Mouse (Mus musculus) heart, adult 18-20 months (tissue): ENCODE measurements around the gene Maoa. TPM values are rescaled to one million over a fixed set of nuclear protein-coding genes. Genes with fewer than 3 reads are reported as not detected.

ENCODE experiments used
- DNase-seq, 2 experiments: peaks; one replicate each; pipeline ENCODE4 v3.0.0; 2021 to 2022; ENCODE audit warnings: mixed read lengths in 1 of 2
- long read RNA-seq, 2 experiments: library from polyadenylated mRNA; stranded (forward); transcript quantifications; one replicate each; pipeline ENCODE4 v2.0.0; 2021
- total RNA-seq, 2 experiments: library from RNA; stranded (reverse); gene quantifications; 2 replicates each; pipeline ENCODE4 v1.2.3; 2021

Maoa gene
- 1 to 10 TPM; 2.2 to 2.3 TPM for total RNA-seq
- long read RNA-seq, experiment 1, full-length matches to known transcripts = 3 of 3 reads
- long read RNA-seq, experiment 1, partial matches to known transcripts = 0 of 3 reads
- long read RNA-seq, experiment 1, other reads (novel, unspliced or antisense) = 0 of 3 reads
- long read RNA-seq, experiment 2, partial matches to known transcripts = 1 of 1 reads
- long read RNA-seq, experiment 2, other reads (novel, unspliced or antisense) = 0 of 1 reads

GRCm38 (mm10) chrX:16619034-16619929 is at the start of gene Maoa:
Gene Maoa, plus strand, starts transcription at chrX:16619698.
- DNase-seq = peak; percentile 73 to 84

DNA sequence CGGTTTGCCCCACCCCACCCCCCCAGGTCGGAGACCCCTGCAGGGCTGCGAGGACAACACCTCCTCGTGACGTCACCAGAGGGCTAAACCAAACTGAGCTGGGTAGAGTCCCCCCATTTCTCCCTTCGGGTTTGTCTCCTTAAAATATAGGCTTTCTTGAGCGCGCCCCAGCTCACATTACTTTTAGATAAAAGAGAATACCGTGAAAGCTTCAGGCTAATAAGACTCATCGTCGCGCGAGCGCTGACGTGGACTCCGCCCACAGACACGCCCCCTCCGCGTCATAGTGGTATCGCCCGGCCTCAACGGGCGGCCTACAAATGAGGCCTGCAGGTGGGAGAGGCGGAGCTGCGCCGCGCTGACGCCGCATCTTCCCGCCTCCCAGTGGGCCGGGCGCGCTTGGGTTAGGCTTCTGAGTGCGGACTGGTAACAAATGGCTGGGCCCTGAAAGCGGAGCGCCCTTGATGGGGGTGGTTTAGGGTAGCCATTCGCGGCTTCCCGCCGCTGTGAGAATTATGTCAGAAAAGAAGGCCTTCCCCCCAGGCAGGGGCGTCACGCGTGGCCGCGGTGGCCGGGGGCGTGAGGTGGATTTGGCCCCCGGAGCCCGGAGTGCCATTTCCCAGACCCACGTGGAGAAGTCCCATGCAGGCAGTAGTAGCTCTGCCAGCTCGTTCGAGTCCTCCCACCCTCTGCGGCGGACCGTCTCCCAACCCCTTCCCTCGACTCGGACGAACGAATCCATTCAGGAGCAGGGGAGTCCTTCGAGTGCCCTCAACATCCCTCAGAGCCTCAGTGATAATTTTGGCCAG is 1.1 kb upstream of the Maoa start:
- peak; percentile 92 for DNase-seq

GRCm38 (mm10) chrX:16656511-16656910 is 37.0 kb downstream of the Maoa start:
- DNase-seq = peak; percentile 22 to 41

- DNase-seq = no peak
Observed at GRCm38 (mm10) chrX:16706094-16706493, 86.6 kb downstream of the Maoa start.

DNA sequence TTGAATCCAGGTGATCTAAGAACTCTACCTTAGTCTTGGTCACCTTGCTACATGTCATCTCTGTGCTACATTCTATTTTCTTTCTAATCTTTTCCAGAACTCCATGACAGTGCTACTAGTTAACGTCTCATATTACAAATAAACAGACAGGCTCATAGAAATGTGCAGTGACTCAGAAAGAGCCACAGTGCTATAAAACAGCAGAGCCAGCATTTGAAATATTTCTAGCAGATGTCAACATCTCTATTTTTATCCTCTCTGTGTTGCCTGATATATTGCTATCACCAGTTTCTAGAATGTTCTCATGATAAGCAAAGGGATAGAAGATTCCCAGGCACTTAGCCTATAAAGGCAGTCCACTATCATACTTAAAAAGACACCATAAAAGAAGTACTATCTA is 94.5 kb downstream of the Maoa start:
- peak in 1 of 2 experiments; percentile 7 for DNase-seq

Other genes with a start within 250 kb of the Maoa start
- gene Cypt1, start 96.8 kb upstream of the Maoa start, total RNA-seq = not detected
- 10 to 100 TPM; 44.3 to 51.7 TPM for gene Maob, start 197.7 kb downstream of the Maoa start, total RNA-seq